Mouse (Mus musculus): ENCODE data around the gene Prkca. TPM values are rescaled to one million over a fixed set of nuclear protein-coding genes. Genes with fewer than 3 reads are reported as not detected.

Gene Prkca
- polyA plus RNA-seq, 1 experiment, result 16.8 TPM

DNA sequence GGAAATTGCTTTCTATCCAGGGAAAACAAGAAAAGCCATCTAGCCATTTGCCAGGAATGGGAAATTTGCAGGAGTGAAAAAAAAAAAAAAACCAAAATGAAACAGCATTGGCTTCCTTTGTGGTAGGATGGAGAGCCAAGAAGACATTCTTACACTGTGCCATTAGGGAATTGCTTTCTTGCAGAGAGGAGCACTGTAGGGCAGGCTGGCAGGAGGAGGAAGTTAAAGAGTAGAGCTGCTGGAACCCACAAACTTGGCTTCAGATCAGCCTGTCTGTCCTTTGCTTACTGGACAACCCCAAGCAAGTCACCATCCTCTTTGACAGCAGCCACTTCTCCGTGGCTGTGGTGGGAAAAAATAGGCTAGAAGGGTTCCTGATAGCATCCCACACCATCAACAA, 23.3 kb upstream of the Prkca start:
- no peaks in the 10 kb centered on the region for H3K4me1 ChIP-seq (ENCODE audit: control insufficient read depth, insufficient read depth, low read length)
- TF ChIP-seq POLR2A (IDR thresholded peaks at IDR 0.05; ENCODE audit: borderline replicate concordance, insufficient read depth, low read length) (no peak), CTCF (IDR thresholded peaks at IDR 0.05; ENCODE audit: borderline replicate concordance, insufficient read depth, low read depth, low read length) (no peak)
- no peaks in the 10 kb centered on the region for H3K27me3 ChIP-seq (ENCODE audit: control insufficient read depth, insufficient read depth, low read length)
- H3K4me3 ChIP-seq (replicated peaks; ENCODE audit: insufficient read depth, low read depth, low read length), result no peak overlapping the region
- DNase-seq, result no peak
- WGBS, result 50% methylated on average over 1 of the region's 1 CpGs
- no peak overlapping the region for H3K27ac ChIP-seq (ENCODE audit: insufficient read depth, low read length)

GRCm38 (mm10) chr11:108365600-108365999, 21.9 kb upstream of the Prkca start:
- DNase-seq, result no peak
- H3K4me3 ChIP-seq (replicated peaks; ENCODE audit: insufficient read depth, low read depth, low read length), result no peak overlapping the region
- H3K4me1 ChIP-seq (ENCODE audit: control insufficient read depth, insufficient read depth, low read length), result no peaks in the 10 kb centered on the region
- H3K27me3 ChIP-seq (ENCODE audit: control insufficient read depth, insufficient read depth, low read length), result no peaks in the 10 kb centered on the region
- H3K27ac ChIP-seq (ENCODE audit: insufficient read depth, low read length), result no peak overlapping the region
- WGBS, result 77% methylated on average over 7 of the region's 7 CpGs
- TF ChIP-seq POLR2A (IDR thresholded peaks at IDR 0.05; ENCODE audit: borderline replicate concordance, insufficient read depth, low read length) (no peak), CTCF (IDR thresholded peaks at IDR 0.05; ENCODE audit: borderline replicate concordance, insufficient read depth, low read depth, low read length) (no peak)

- Histone ChIP-seq H3K27me3 (ENCODE audit: control insufficient read depth, insufficient read depth, low read length) (no peaks in the 10 kb centered on the region), H3K27ac (ENCODE audit: insufficient read depth, low read length) (no peak overlapping the region), H3K4me1 (ENCODE audit: control insufficient read depth, insufficient read depth, low read length) (no peaks in the 10 kb centered on the region), H3K4me3 (replicated peaks; ENCODE audit: insufficient read depth, low read depth, low read length) (no peak overlapping the region)
- TF ChIP-seq POLR2A (IDR thresholded peaks at IDR 0.05; ENCODE audit: borderline replicate concordance, insufficient read depth, low read length), result no peak
- TF ChIP-seq CTCF (IDR thresholded peaks at IDR 0.05; ENCODE audit: borderline replicate concordance, insufficient read depth, low read depth, low read length), result no peak
- 39% methylated on average over 6 of the region's 7 CpGs for WGBS
- no peak for DNase-seq
These were observed 21.3 kb upstream of the Prkca start for GRCm38 (mm10) chr11:108364945-108365589.

GRCm38 (mm10) chr11:108363991-108364390, 20.3 kb upstream of the Prkca start:
- Histone ChIP-seq H3K27ac (ENCODE audit: insufficient read depth, low read length) (no peak overlapping the region), H3K27me3 (ENCODE audit: control insufficient read depth, insufficient read depth, low read length) (no peaks in the 10 kb centered on the region), H3K4me3 (replicated peaks; ENCODE audit: insufficient read depth, low read depth, low read length) (no peak overlapping the region), H3K4me1 (ENCODE audit: control insufficient read depth, insufficient read depth, low read length) (no peaks in the 10 kb centered on the region)
- no peak for TF ChIP-seq CTCF (IDR thresholded peaks at IDR 0.05; ENCODE audit: borderline replicate concordance, insufficient read depth, low read depth, low read length)
- TF ChIP-seq POLR2A (IDR thresholded peaks at IDR 0.05; ENCODE audit: borderline replicate concordance, insufficient read depth, low read length), result no peak
- no peak for DNase-seq
- WGBS, result 93% methylated on average over 4 of the region's 4 CpGs

- Histone ChIP-seq H3K27me3 (ENCODE audit: control insufficient read depth, insufficient read depth, low read length) (no peaks in the 10 kb centered on the region), H3K4me3 (replicated peaks; ENCODE audit: insufficient read depth, low read depth, low read length) (no peak overlapping the region), H3K27ac (ENCODE audit: insufficient read depth, low read length) (no peak overlapping the region), H3K4me1 (ENCODE audit: control insufficient read depth, insufficient read depth, low read length) (no peaks in the 10 kb centered on the region)
- no peak for DNase-seq
- TF ChIP-seq POLR2A (IDR thresholded peaks at IDR 0.05; ENCODE audit: borderline replicate concordance, insufficient read depth, low read length), result no peak
- TF ChIP-seq CTCF (IDR thresholded peaks at IDR 0.05; ENCODE audit: borderline replicate concordance, insufficient read depth, low read depth, low read length), result no peak
- WGBS, result 92% methylated on average over 5 of the region's 5 CpGs
These were observed 19.2 kb upstream of the Prkca start for GRCm38 (mm10) chr11:108362965-108363364.

- WGBS, result 90% methylated on average over 4 of the region's 4 CpGs
- H3K4me1 ChIP-seq (ENCODE audit: control insufficient read depth, insufficient read depth, low read length), result no peaks in the 10 kb centered on the region
- TF ChIP-seq CTCF (IDR thresholded peaks at IDR 0.05; ENCODE audit: borderline replicate concordance, insufficient read depth, low read depth, low read length), result no peak
- TF ChIP-seq POLR2A (IDR thresholded peaks at IDR 0.05; ENCODE audit: borderline replicate concordance, insufficient read depth, low read length), result no peak
- no peak overlapping the region for H3K27ac ChIP-seq (ENCODE audit: insufficient read depth, low read length)
- no peak overlapping the region for H3K4me3 ChIP-seq (replicated peaks; ENCODE audit: insufficient read depth, low read depth, low read length)
- DNase-seq, result no peak
- H3K27me3 ChIP-seq (ENCODE audit: control insufficient read depth, insufficient read depth, low read length), result no peaks in the 10 kb centered on the region
These were observed 17.3 kb upstream of the Prkca start for GRCm38 (mm10) chr11:108360983-108361382.

DNA sequence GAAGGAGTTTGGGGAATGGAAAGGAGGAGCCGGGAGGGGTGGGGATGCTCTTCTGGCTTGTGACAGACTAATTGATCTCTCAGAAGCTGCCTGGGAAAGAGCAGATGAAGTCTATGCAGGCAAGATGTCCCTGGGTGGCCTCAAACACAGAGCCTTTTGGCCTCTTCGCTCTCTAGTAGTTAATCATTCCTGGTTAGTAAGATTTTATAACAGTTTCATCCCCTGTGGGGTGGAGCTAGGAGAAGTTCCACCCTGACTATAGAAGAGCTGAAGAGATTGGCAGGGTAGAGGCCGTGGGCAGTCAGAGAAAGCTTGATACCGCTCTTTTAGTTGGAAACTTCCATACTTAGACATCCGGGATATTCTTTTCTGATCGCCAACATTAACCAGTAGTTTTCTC, 15.2 kb upstream of the Prkca start:
- H3K4me1 ChIP-seq (ENCODE audit: control insufficient read depth, insufficient read depth, low read length), result no peaks in the 10 kb centered on the region
- H3K4me3 ChIP-seq (replicated peaks; ENCODE audit: insufficient read depth, low read depth, low read length), result no peak overlapping the region
- DNase-seq, result no peak
- TF ChIP-seq POLR2A (IDR thresholded peaks at IDR 0.05; ENCODE audit: borderline replicate concordance, insufficient read depth, low read length), result no peak
- no peak for TF ChIP-seq CTCF (IDR thresholded peaks at IDR 0.05; ENCODE audit: borderline replicate concordance, insufficient read depth, low read depth, low read length)
- H3K27me3 ChIP-seq (ENCODE audit: control insufficient read depth, insufficient read depth, low read length), result no peaks in the 10 kb centered on the region
- 89% methylated on average over 6 of the region's 6 CpGs for WGBS
- no peak overlapping the region for H3K27ac ChIP-seq (ENCODE audit: insufficient read depth, low read length)

- H3K4me1 ChIP-seq (ENCODE audit: control insufficient read depth, insufficient read depth, low read length), result no peaks in the 10 kb centered on the region
- no peak for DNase-seq
- H3K4me3 ChIP-seq (replicated peaks; ENCODE audit: insufficient read depth, low read depth, low read length), result no peak overlapping the region
- WGBS, result 88% methylated on average over 4 of the region's 4 CpGs
- TF ChIP-seq CTCF (IDR thresholded peaks at IDR 0.05; ENCODE audit: borderline replicate concordance, insufficient read depth, low read depth, low read length) (no peak), POLR2A (IDR thresholded peaks at IDR 0.05; ENCODE audit: borderline replicate concordance, insufficient read depth, low read length) (no peak)
- H3K27me3 ChIP-seq (ENCODE audit: control insufficient read depth, insufficient read depth, low read length), result no peaks in the 10 kb centered on the region
- no peak overlapping the region for H3K27ac ChIP-seq (ENCODE audit: insufficient read depth, low read length)
These were observed 12.3 kb upstream of the Prkca start for GRCm38 (mm10) chr11:108356020-108356419.

All from cerebellum, adult 2 months (tissue).